Mouse (Mus musculus) myocyte (in vitro differentiated cells): ENCODE data around the gene Parp6.

Experiments used
- CEBPB ChIP-seq: IDR thresholded peaks from 2 replicates; pipeline ENCODE4 v1.6.1; 2011; ENCODE audit warnings: mild to moderate bottlenecking, moderate library complexity; ENCODE audit not compliant: poor library complexity, insufficient read depth, severe bottlenecking
- E2F4 ChIP-seq: IDR thresholded peaks from one replicate; pipeline ENCODE4 v1.6.1; 2011; ENCODE audit warnings: mild to moderate bottlenecking, control low read depth, moderate library complexity; ENCODE audit not compliant: insufficient read depth
- MAX ChIP-seq: IDR thresholded peaks from one replicate; pipeline ENCODE4 v1.6.1; 2011; ENCODE audit warnings: low read depth, mild to moderate bottlenecking, control low read depth
- MYOD1 ChIP-seq, 3 experiments: IDR thresholded peaks; one replicate each; pipeline ENCODE4 v1.6.1; 2011; ENCODE audit warnings: control low read depth in 2 of 3, low read depth in 2 of 3, mild to moderate bottlenecking in 2 of 3, moderate library complexity in 1 of 3; ENCODE audit not compliant: insufficient read length in 2 of 3, control insufficient read depth in 1 of 3
- MYOG ChIP-seq, 3 experiments: IDR thresholded peaks; one replicate each; pipeline ENCODE4 v1.6.1; 2011; ENCODE audit warnings: control low read depth in 2 of 3, low read depth in 2 of 3, mild to moderate bottlenecking in 2 of 3; ENCODE audit not compliant: insufficient read length in 2 of 3, control insufficient read depth in 1 of 3, insufficient read depth in 1 of 3
- POLR2A ChIP-seq: IDR thresholded peaks from one replicate; pipeline ENCODE4 v1.6.1; 2011; ENCODE audit warnings: low read depth, mild to moderate bottlenecking, control low read depth, moderate library complexity; ENCODE audit not compliant: insufficient read length
- POLR2AphosphoS2 ChIP-seq: IDR thresholded peaks from one replicate; pipeline ENCODE4 v1.6.1; 2011; ENCODE audit warnings: low read depth, control low read depth; ENCODE audit not compliant: insufficient read length
- SRF ChIP-seq: IDR thresholded peaks from one replicate; pipeline ENCODE4 v1.6.1; 2011; ENCODE audit warnings: low read depth; ENCODE audit not compliant: control insufficient read depth, insufficient read length
- TCF12 ChIP-seq: IDR thresholded peaks from one replicate; pipeline ENCODE4 v1.6.1; 2011; ENCODE audit warnings: mild to moderate bottlenecking, control low read depth; ENCODE audit not compliant: poor library complexity, insufficient read depth, severe bottlenecking
- TCF3 ChIP-seq: IDR thresholded peaks from one replicate; pipeline ENCODE4 v1.6.1; 2011; ENCODE audit warnings: low read depth, control low read depth; ENCODE audit not compliant: insufficient read length
- USF1 ChIP-seq: IDR thresholded peaks from one replicate; pipeline ENCODE4 v1.6.1; 2011; ENCODE audit warnings: low read depth, mild to moderate bottlenecking, control low read depth, moderate library complexity

DNA sequence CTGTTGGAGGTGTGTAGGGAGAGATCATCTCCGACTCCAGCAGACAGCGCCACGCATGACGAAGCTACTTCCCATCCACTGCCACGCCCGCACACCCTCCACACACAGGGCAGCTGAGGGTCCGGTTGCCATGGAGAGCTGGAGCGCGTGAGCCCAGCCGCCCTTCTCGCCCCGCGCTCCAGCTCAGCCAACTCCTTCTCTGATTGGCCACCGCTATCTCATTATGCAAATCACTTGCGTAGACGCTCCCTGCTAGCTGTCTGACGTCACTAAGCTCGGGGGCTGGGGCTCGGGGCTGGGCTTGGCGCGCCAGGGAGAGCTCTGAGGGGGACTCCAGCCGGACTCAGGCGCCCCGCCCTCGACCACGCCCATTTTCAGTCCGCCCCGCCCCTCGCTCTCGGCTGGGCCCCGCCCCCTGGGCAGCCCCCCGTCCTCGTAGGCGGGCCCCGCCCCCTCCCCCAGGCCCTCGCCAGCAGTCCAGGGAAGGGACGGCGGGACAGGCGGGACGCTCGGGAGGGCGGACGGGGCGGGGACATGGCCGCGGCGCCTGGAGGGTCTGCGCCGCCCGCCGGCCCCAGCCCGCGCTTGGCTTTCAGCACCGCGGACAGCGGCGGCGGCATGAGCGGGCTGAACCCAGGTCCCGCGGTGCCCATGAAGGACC is 39.1 kb upstream of the Parp6 start, which contains the start of gene Celf6:
- TF ChIP-seq POLR2A: no peak
- TF ChIP-seq MYOG (IDR thresholded peaks at IDR 0.05; ENCODE audit: control insufficient read depth in 1 of 3, insufficient read depth in 1 of 3, insufficient read length in 2 of 3, low read depth in 2 of 3): no peak
- no peak for TF ChIP-seq CEBPB
- TF ChIP-seq TCF12: no peak
- no peak for TF ChIP-seq POLR2AphosphoS2
- no peak for TF ChIP-seq E2F4
- TF ChIP-seq MYOD1 (IDR thresholded peaks at IDR 0.05; ENCODE audit: control insufficient read depth in 1 of 3, insufficient read length in 2 of 3, low read depth in 2 of 3): peak in 1 of 3 experiments; percentile 22
- no peak for TF ChIP-seq SRF
- peak; percentile 15 for TF ChIP-seq MAX
- TF ChIP-seq USF1: no peak
- no peak for TF ChIP-seq TCF3
